Comparison of ENCODE assay signal across 8 mouse cellular contexts in genomic region chr19:3323201-3323621, GRCm38 (mm10). TPM values are rescaled to one million over a fixed set of nuclear protein-coding genes. Genes with fewer than 3 reads are reported as not detected.
DNase-seq lines count a peak whose midpoint lies in the region; ATAC-seq and TF ChIP-seq lines count a peak whose summit lies in the region.

No protein-coding gene starts in this region.

- peak; percentile 69 for ATAC-seq in forebrain, embryonic 15.5 days (replicated peaks)

- peak overlapping the region; percentile 68 to 99 for H3K4me3 ChIP-seq in MEL (ENCODE audit: control insufficient read depth in 1 of 2, insufficient read depth in 1 of 2, low read depth in 2 of 2, low read length in 2 of 2)
- peak overlapping the region; percentile 64 for H3K4me3 ChIP-seq in forebrain, embryonic 15.5 days
- H3K4me3 ChIP-seq in layer of hippocampus, adult 2 months, result peak overlapping the region; percentile 71

- peak; percentile 89 for DNase-seq in MEL (ENCODE audit: low read depth, low spot score)
- DNase-seq in cerebellum, adult 18-20 months, result peak; percentile 44 to 54
- peak; percentile 78 for DNase-seq in heart, postnatal 25 days (ENCODE audit: low spot score)
- DNase-seq in layer of hippocampus, adult 2 months (ENCODE audit: low spot score in 2 of 2), result peak; percentile 26 to 50
- DNase-seq in lung, postnatal 10 days, result peak; percentile 92
- DNase-seq in ovary, postnatal 10 days (ENCODE audit: low spot score), result peak; percentile 86
- DNase-seq in thymus, postnatal 25 days, result peak; percentile 85

- H3K79me2 ChIP-seq in MEL (ENCODE audit: control insufficient read depth, insufficient read depth, low read length, poor library complexity), result peaks cover 1% of the 10 kb centered on the region

- WGBS in forebrain, embryonic 15.5 days, result under 1% methylated on average over 47 of the region's 47 CpGs

- H3K4me2 ChIP-seq in forebrain, embryonic 15.5 days (replicated peaks), result peak overlapping the region; percentile 91

- no peak for TF ChIP-seq RAD21 in MEL (IDR thresholded peaks at IDR 0.05; ENCODE audit: low read depth, low read length)

- TF ChIP-seq CTCF in MEL (IDR thresholded peaks at IDR 0.05 in 2 of 3, conservative IDR thresholded peaks at IDR 0.05 in 1 of 3; ENCODE audit: control insufficient read depth in 1 of 3, insufficient read depth in 1 of 3, low read depth in 2 of 3, low read length in 3 of 3, poor library complexity in 1 of 3, severe bottlenecking in 1 of 3), result 0 out of 6 replicates have a peak, but pooled peaks of 1 of the 3 experiments have one; percentile 1
- no peak for TF ChIP-seq CTCF in layer of hippocampus, adult 2 months (conservative IDR thresholded peaks at IDR 0.05)

- intact Hi-C loops in heart, postnatal 25 days (cut with DNase I), result loop anchor here (5.0 kb wide), 1 partner anchor 41 kb away; the partner anchor contains the start of genes Ighmbp2 and Mrpl21

- peak overlapping the region; percentile 79 for H3K9ac ChIP-seq in MEL (ENCODE audit: control insufficient read depth, low read depth, low read length, poor library complexity, severe bottlenecking)
- peak overlapping the region; percentile 58 for H3K9ac ChIP-seq in forebrain, embryonic 15.5 days (replicated peaks)

- peaks cover 13 to 29% of the 10 kb centered on the region in 2 experiments for H3K4me1 ChIP-seq in MEL (ENCODE audit: control insufficient read depth in 1 of 2, insufficient read depth in 2 of 2, low read length in 2 of 2)
- peaks cover 43% of the 10 kb centered on the region for H3K4me1 ChIP-seq in forebrain, embryonic 15.5 days

- peak overlapping the region; percentile 92 for H3K27ac ChIP-seq in MEL (ENCODE audit: control insufficient read depth, low read depth, low read length)
- 0 out of 2 replicates have a peak overlapping the region, but pooled peaks have one; percentile 4 for H3K27ac ChIP-seq in forebrain, embryonic 15.5 days (replicated peaks)
- H3K27ac ChIP-seq in layer of hippocampus, adult 2 months, result peak overlapping the region; percentile 92

- no peaks in the 10 kb centered on the region for H3K27me3 ChIP-seq in MEL (ENCODE audit: control insufficient read depth in 1 of 2, insufficient read depth in 2 of 2, low read length in 2 of 2)
- H3K27me3 ChIP-seq in forebrain, embryonic 15.5 days, result peaks cover 28% of the 10 kb centered on the region

- no peak for TF ChIP-seq EP300 in MEL (IDR thresholded peaks at IDR 0.05; ENCODE audit: low read depth in 1 of 2, low read length in 2 of 2)

- peak; percentile 66 to 71; a peak in 3 of 4 replicates for TF ChIP-seq POLR2A in MEL (IDR thresholded peaks at IDR 0.05; ENCODE audit: control insufficient read depth in 1 of 2, insufficient read depth in 1 of 2, low read depth in 1 of 2, low read length in 2 of 2, poor library complexity in 1 of 2)

- peaks cover 0 to 11% of the 10 kb centered on the region in 2 experiments; a peak in 2 of 4 replicates for H3K36me3 ChIP-seq in MEL (ENCODE audit: control insufficient read depth in 1 of 2, insufficient read depth in 2 of 2, low read length in 2 of 2)
- H3K36me3 ChIP-seq in forebrain, embryonic 15.5 days, result no peaks in the 10 kb centered on the region

- H3K9me3 ChIP-seq in MEL (replicated peaks; ENCODE audit: insufficient read depth, low read length), result no peaks in the 10 kb centered on the region
- no peaks in the 10 kb centered on the region for H3K9me3 ChIP-seq in forebrain, embryonic 15.5 days

TF ChIP-seq in MEL, 35 proteins besides CTCF, POLR2A, EP300 and RAD21:
- TF ChIP-seq SIN3A (IDR thresholded peaks at IDR 0.05; ENCODE audit: low read length), result no peak
- no peak for TF ChIP-seq GATA1 (IDR thresholded peaks at IDR 0.05; ENCODE audit: low read depth, low read length)
- TF ChIP-seq NRF1 (IDR thresholded peaks at IDR 0.05; ENCODE audit: insufficient read depth, low read depth, low read length, poor library complexity, severe bottlenecking), result peak; percentile 14; the same call in 1 of the 2 replicates
- no peak for TF ChIP-seq CHD1 (IDR thresholded peaks at IDR 0.05; ENCODE audit: low read depth, low read length)
- no peak for TF ChIP-seq ELF1 (IDR thresholded peaks at IDR 0.05; ENCODE audit: low read depth, low read length)
- no peak for TF ChIP-seq MAX (IDR thresholded peaks at IDR 0.05; ENCODE audit: low read length)
- TF ChIP-seq NELFE (IDR thresholded peaks at IDR 0.05; ENCODE audit: low read depth, low read length), result peak; percentile 61; the same call in 1 of the 2 replicates
- no peak for TF ChIP-seq BHLHE40 (IDR thresholded peaks at IDR 0.05; ENCODE audit: borderline replicate concordance, low read depth, low read length)
- no peak for TF ChIP-seq CHD2 (IDR thresholded peaks at IDR 0.05; ENCODE audit: low read length)
- TF ChIP-seq TCF12 (IDR thresholded peaks at IDR 0.05; ENCODE audit: low read depth, low read length), result peak; percentile 63
- TF ChIP-seq HCFC1 (IDR thresholded peaks at IDR 0.05; ENCODE audit: low read depth, low read length), result no peak
- no peak for TF ChIP-seq JUND (IDR thresholded peaks at IDR 0.05; ENCODE audit: low read depth, low read length)
- no peak for TF ChIP-seq ZNF384 (IDR thresholded peaks at IDR 0.05; ENCODE audit: low read depth, low read length)
- no peak for TF ChIP-seq E2F4 (IDR thresholded peaks at IDR 0.05; ENCODE audit: borderline replicate concordance, low read depth, low read length)
- no peak for TF ChIP-seq POLR2AphosphoS5 (IDR thresholded peaks at IDR 0.05; ENCODE audit: borderline replicate concordance, low read depth, low read length)

RNA-seq across cellular contexts. Expression of gene Cpt1a, which starts 1.1 kb away (rescaled TPM):
- total RNA-seq in MEL (2012; rRNA removed), result 16.1 and 16.2 TPM in 2 replicates
- 10 to 100 TPM in 1 of 2 experiments, not detected in 1; 40.4 TPM for polyA plus RNA-seq in MEL (2012; ENCODE audit: insufficient read depth in 1 of 2, insufficient read length in 2 of 2, low read depth in 1 of 2, low replicate concordance in 2 of 2, missing spikeins in 1 of 2)
- 12.7 and 13.0 TPM in 2 replicates for polyA plus RNA-seq in forebrain, embryonic 15.5 days (2015; fragmentation: Nextera tagmentation; extraction: Ambion mirVana)
- 10 to 100 TPM; 60.2 to 60.5 TPM for total RNA-seq in heart, postnatal 25 days (2021)
- 10 to 100 TPM; 24.8 to 26.3 TPM for total RNA-seq in layer of hippocampus, adult 2 months (2021)

RNA-seq across cellular contexts. Expression of gene Ighmbp2, which starts 40.4 kb away (rescaled TPM):
- total RNA-seq in MEL (2012; rRNA removed), result 10.3 and 11.7 TPM in 2 replicates
- 10 to 100 TPM in 1 of 2 experiments, not detected in 1; 12.9 TPM for polyA plus RNA-seq in MEL (2012; ENCODE audit: insufficient read depth in 1 of 2, insufficient read length in 2 of 2, low read depth in 1 of 2, low replicate concordance in 2 of 2, missing spikeins in 1 of 2)
- polyA plus RNA-seq in forebrain, embryonic 15.5 days (2015; fragmentation: Nextera tagmentation; extraction: Ambion mirVana), result 12.1 TPM in 2 replicates
- total RNA-seq in heart, postnatal 25 days (2021), result 1 to 10 TPM; 2.4 to 2.8 TPM
- total RNA-seq in layer of hippocampus, adult 2 months (2021), result 10 to 100 TPM; 11.9 to 12.4 TPM

RNA-seq across cellular contexts. Expression of gene Mrpl21, which starts 40.5 kb away (rescaled TPM):
- total RNA-seq in MEL (2012; rRNA removed), result 122 and 145 TPM in 2 replicates
- 100 to 1,000 TPM in 1 of 2 experiments, not detected in 1; 159 TPM for polyA plus RNA-seq in MEL (2012; ENCODE audit: insufficient read depth in 1 of 2, insufficient read length in 2 of 2, low read depth in 1 of 2, low replicate concordance in 2 of 2, missing spikeins in 1 of 2)
- 102 and 110 TPM in 2 replicates for polyA plus RNA-seq in forebrain, embryonic 15.5 days (2015; fragmentation: Nextera tagmentation; extraction: Ambion mirVana)
- 10 to 100 TPM; 93.9 to 96.1 TPM for total RNA-seq in heart, postnatal 25 days (2021)
- 10 to 100 TPM; 47.6 to 54.4 TPM for total RNA-seq in layer of hippocampus, adult 2 months (2021)

Comparison
In these comparisons a context has a peak if more than half of its experiments do, and no peak if none do; other contexts are left out.
1. Peak in every context shown above with its lines: DNase-seq, ATAC-seq, H3K4me3 ChIP-seq and H3K27ac ChIP-seq.
2. DNase-seq: peak in every context shown above with its lines; median percentile 92 in lung, postnatal 10 days; 89 in MEL; 86 in ovary, postnatal 10 days; 85 in thymus, postnatal 25 days; 78 in heart, postnatal 25 days; 49 in cerebellum, adult 18-20 months; 38 in layer of hippocampus, adult 2 months.
3. H3K27ac ChIP-seq: peak in every context shown above with its lines; median percentile 92 in MEL; 92 in layer of hippocampus, adult 2 months; 4 in forebrain, embryonic 15.5 days.